Mouse (Mus musculus) thymus, postnatal 25 days (tissue): ENCODE data around the gene Rnf149.

Experiments used
- DNase-seq: peaks from one replicate; pipeline ENCODE4 v3.0.0; 2022

Gene Rnf149

DNA sequence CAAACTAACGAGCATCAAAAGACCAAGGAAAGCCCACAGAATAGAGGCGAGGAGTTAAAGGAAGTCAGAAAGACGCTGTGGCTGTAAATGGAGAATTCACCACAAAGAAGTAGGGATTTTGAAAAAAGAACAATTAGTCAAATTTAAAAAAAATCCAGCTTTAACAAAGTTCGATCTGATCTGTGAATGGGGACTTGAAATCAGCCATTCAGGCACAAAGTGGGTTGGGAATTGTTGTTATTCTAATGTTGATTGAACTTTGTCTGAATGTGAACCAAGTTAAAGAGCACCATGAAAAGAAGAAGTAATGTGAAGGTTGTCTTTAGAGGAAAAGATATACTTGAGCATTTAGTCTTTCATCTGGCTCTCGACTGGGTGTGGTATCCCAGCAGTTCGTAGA lies 48.9 kb downstream of the Rnf149 start:
- no peak for DNase-seq

DNA sequence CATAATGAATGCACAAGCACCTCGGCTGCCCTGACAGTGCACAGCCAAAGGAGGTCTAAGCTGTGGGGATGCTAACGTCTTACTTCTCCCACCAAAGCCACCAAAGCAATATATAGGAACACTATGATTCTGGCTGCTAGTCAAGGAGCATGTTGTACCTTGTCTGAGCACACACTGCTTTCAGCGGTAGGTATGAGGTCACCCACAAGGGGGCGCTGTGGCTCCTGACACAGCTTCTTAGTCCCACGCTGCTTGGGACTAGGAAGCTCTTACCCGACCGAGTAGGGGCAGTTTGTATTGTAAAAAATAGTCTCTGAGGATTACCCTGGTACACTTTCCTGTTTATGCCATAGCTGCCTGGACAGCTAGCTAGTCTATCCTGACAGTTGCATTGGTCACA lies 49.8 kb downstream of the Rnf149 start:
- DNase-seq: peak; percentile 85

- DNase-seq: no peak
These were observed 50.6 kb downstream of the Rnf149 start for GRCm38 (mm10) chr1:39526371-39527167.

GRCm38 (mm10) chr1:39525763-39526162 lies 51.4 kb downstream of the Rnf149 start:
- no peak for DNase-seq

DNA sequence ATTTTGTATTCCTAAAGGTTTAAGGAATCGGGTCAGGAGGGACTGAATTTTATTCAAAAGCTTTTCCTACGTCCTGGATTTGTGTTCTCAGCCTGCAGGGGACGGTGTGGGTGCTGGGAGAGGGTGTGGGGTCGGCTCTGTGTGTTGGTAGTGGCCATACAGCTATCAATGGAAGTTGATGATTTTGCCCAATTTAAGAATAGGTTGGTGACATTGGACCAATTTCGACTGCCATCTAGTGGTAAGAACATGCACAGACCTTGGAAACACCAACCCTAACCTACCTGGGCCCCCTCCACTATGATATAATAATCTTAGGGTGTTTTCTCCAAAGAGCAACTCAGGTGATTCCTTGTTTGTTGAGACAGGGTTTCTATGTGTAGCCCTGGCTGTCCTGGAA lies 54.7 kb downstream of the Rnf149 start:
- no peak for DNase-seq

GRCm38 (mm10) chr1:39521326-39521725 lies 55.9 kb downstream of the Rnf149 start:
- no peak for DNase-seq

- no peak for DNase-seq
These were observed 61.8 kb downstream of the Rnf149 start for GRCm38 (mm10) chr1:39515303-39515991.

DNA sequence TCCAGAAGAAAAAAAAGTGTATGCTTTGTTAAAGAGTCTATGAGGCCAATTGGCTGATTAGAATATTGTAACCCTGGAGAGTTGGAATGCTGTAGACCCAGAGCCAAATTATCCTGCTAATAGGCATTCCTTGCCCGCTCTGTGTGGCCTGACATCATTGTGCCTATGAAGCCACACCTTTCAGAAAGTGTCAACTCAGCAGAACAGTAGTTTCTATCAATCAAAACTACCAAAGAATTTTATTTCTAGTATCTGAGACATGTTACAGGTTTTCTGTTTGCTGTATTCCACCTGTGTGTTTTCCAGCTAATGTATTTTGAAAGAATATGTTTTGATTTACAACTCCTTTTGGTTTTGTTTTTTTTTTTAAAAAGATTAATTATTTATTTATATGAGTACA lies 65.0 kb downstream of the Rnf149 start:
- no peak for DNase-seq

DNA sequence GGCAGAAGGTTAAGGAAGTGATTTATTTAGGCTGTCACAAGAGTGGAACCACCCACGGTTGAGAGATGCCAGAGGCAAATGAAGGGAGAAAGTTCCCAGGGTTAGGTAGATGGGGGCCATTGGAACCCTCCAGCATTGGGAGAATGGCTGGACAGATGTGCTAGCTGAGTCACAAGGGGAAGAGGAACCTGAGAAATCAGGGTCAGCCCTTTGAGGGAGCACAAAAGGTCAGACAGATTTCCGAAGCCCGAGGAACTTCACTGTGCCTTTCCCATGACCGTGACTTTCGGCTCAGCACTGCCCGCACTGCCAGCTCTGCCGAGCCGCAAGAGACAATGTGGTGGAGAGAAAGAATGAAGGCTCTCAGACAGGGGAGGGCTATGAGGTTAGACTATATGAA lies 65.4 kb downstream of the Rnf149 start:
- DNase-seq: no peak

- DNase-seq: no peak
These were observed 71.6 kb downstream of the Rnf149 start for GRCm38 (mm10) chr1:39505600-39505999.

DNA sequence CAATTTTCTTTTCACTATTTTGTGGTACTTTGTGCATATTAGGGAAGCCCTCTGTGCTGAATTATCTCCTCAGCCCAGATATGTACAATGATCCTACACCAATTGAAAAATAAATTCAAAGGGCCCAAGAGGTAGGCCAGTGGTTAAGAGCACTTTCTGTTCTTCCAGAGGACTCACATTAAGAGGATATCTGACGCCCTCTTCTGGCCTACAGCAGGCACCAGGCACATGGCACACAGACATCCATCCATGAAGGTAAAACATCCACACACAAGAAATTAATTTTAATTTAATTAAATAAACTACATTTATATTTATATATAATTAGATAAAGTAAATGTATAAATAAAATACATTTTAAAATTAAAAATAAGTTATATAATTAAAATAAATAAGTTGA lies 72.9 kb downstream of the Rnf149 start:
- no peak for DNase-seq

GRCm38 (mm10) chr1:39502817-39503633 lies 74.2 kb downstream of the Rnf149 start:
- peak; percentile 36 for DNase-seq
